Mouse (Mus musculus): ENCODE data around the gene Pld3.
A peak's percentile ranks its signal among the peaks of the same experiment; 100 is the strongest.

Pld3 gene

GRCm38 (mm10) chr7:27552931-27553513 lies at the start of gene Pld3, which contains the start of gene 2310022A10Rik:
TSS of gene Pld3 (minus strand) at chr7:27553218.
TSS of gene 2310022A10Rik (plus strand) at chr7:27553233.
- peak; percentile 98 for DNase-seq (ENCODE audit: low read depth, low spot score)

GRCm38 (mm10) chr7:27602161-27602560 lies 49.1 kb upstream of the Pld3 start:
- DNase-seq (ENCODE audit: low read depth, low spot score): no peak

DNA sequence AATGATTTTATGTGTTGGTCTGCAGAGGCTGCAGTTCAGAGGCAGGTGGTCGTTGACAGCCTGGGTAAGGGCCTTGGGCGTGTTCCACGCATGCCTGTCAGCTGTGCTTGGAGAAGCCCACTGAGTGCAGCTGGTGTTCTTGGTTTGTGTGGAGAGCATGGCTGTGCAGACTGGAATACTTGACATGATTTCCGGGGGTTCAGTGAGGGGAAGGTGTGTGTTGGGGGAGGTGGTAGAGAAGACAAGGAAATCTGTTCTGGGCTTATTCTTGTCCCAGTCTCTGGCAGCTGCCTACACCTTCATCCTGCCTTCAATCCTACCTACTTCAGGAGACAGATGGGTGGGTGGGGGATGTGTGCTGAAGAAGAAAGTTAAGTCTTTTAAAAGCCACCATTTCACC lies 48.6 kb upstream of the Pld3 start:
- DNase-seq (ENCODE audit: low read depth, low spot score): no peak

- no peak for DNase-seq (ENCODE audit: low read depth, low spot score)
These were observed 45.0 kb upstream of the Pld3 start for GRCm38 (mm10) chr7:27598053-27598452.

- DNase-seq (ENCODE audit: low read depth, low spot score): no peak
These were observed 43.8 kb upstream of the Pld3 start for GRCm38 (mm10) chr7:27596586-27597503.

DNA sequence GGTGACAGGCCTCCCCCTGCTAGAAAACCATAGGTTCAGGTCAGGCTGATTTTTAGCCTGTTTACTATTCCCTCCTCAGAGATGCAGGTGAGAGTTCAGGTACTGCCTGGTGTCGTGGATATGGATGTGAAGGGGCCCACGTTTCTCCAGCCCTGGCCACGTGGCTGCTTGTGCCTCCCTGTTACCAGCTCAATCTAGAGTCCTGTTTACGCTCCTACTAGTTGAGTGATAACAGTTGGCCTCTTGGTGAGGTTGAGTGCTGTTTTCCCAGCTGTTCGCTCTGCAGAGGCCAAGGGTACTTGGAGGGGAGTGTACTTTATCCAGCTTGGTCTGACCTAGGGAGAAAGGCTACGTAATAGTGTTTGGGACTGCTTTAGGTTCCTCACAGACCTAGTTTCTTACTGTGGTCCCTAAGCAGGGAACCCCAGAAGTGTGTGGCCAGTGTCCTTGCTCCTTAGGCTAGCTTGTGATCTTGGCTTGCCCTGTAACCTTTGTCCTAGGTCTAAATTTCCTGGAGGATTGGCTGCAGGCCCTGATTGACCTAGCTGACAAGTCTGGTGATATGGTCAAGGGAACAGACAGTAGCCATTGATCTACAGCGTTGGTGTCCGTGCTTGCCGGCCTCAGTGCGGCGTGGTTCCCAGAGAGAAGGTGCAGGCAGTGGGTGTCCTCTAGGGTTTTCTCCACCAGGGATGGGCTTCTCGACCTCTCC lies 40.1 kb upstream of the Pld3 start:
- no peak for DNase-seq (ENCODE audit: low read depth, low spot score)

GRCm38 (mm10) chr7:27592217-27592929 lies 39.4 kb upstream of the Pld3 start:
- DNase-seq (ENCODE audit: low read depth, low spot score): peak; percentile 78

GRCm38 (mm10) chr7:27591266-27592216 lies 38.5 kb upstream of the Pld3 start, which contains the start of gene Akt2:
TSS of gene Akt2 (plus strand) at chr7:27591552.
- DNase-seq (ENCODE audit: low read depth, low spot score): peak; percentile 99

- peak; percentile 16 for DNase-seq (ENCODE audit: low read depth, low spot score)
These were observed 37.7 kb upstream of the Pld3 start for GRCm38 (mm10) chr7:27590566-27591213.

- DNase-seq (ENCODE audit: low read depth, low spot score): no peak
These were observed 37.1 kb upstream of the Pld3 start for GRCm38 (mm10) chr7:27590088-27590487.

- DNase-seq (ENCODE audit: low read depth, low spot score): peak; percentile 26
These were observed 34.7 kb upstream of the Pld3 start for GRCm38 (mm10) chr7:27587741-27588140.

DNA sequence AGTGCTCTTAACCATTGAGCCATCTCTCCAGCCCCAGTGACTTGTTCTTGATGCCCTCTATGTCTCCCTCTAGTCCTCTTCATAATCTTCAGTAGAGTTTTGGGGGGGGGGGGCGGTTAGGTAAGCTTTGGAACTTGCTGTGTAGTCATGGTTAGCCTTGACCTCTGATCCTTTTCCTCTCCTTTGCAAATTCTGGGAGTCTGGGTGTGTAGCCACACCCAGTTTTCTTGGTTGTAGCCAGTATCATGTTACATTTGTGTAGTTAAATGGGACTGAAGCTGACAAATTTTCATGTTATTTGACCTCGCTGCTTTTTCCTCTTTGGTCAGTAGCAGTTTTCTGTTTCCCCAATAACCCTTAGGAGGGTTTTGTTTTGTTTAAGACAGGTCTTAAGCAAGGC lies 33.8 kb upstream of the Pld3 start:
- DNase-seq (ENCODE audit: low read depth, low spot score): no peak

- no peak for DNase-seq (ENCODE audit: low read depth, low spot score)
These were observed 27.6 kb upstream of the Pld3 start for GRCm38 (mm10) chr7:27580380-27581174.

- no peak for DNase-seq (ENCODE audit: low read depth, low spot score)
These were observed 25.4 kb upstream of the Pld3 start for GRCm38 (mm10) chr7:27578465-27578864.

DNA sequence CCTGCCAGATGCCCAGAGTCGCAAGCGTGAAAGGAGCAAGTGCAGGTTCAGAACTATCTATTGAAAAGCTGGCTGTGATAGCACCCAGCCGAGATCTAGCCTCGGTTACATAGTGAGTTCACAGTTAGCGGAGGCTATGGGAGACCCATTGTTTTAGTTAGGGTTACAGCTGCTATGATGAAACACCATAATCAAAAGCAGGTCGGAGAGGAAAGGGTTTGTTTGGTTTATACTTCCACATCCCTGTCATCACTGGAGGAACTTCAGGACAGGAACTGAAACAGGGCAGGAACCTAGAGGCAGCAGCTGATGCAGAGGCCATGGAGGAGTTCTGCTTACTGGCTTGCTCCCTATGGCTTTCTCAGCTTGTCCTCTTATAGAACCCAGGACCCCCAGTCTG lies 24.6 kb upstream of the Pld3 start:
- DNase-seq (ENCODE audit: low read depth, low spot score): no peak

- DNase-seq (ENCODE audit: low read depth, low spot score): peak; percentile 43
These were observed 23.9 kb upstream of the Pld3 start for GRCm38 (mm10) chr7:27576914-27577313.

DNA sequence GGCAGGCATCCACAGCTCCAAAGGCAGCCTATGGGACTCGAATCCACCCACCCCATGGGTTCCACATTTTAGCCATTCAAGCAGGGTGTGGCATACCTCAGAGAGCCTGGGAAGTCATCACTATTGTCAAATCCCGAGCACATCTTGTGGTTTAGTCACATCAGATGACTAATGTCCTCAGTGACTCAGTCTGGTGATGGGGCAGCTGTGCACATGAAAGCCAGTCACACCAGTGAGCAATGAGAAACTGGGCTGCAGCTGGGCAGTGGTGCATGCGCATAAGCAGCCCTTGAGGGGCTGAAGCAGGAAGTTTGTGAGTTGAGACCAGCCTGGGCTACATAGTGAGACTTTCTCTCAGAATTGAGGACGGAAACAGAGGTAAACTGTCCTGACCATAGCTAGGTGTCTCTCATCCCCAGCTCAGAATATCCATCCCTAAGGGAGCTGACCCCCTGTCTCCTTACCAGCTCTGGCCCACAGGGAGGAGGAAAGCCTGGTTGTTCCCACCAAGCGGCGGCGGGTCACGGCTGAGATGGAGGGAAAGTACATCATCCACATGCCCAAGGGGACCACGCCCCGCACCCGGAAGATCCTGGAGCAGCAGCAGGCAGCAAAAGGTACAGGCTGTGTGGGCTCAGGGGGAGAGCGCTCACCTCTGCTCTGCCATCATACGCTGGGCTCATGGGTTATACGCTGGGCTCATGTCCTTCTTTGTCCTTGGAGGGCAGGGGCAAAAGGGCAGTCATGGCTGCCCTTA lies 21.3 kb upstream of the Pld3 start:
- DNase-seq (ENCODE audit: low read depth, low spot score): no peak

GRCm38 (mm10) chr7:27572133-27572532 lies 19.1 kb upstream of the Pld3 start:
- no peak for DNase-seq (ENCODE audit: low read depth, low spot score)
